Mouse (Mus musculus): Measurements from ENCODE around the gene Ppie.
"Not testable (repeated sequence)": the region's sequence is repeated elsewhere in the genome, so short reads cannot be mapped to it uniquely, and the experiment has no call there.

The Ppie gene

DNA sequence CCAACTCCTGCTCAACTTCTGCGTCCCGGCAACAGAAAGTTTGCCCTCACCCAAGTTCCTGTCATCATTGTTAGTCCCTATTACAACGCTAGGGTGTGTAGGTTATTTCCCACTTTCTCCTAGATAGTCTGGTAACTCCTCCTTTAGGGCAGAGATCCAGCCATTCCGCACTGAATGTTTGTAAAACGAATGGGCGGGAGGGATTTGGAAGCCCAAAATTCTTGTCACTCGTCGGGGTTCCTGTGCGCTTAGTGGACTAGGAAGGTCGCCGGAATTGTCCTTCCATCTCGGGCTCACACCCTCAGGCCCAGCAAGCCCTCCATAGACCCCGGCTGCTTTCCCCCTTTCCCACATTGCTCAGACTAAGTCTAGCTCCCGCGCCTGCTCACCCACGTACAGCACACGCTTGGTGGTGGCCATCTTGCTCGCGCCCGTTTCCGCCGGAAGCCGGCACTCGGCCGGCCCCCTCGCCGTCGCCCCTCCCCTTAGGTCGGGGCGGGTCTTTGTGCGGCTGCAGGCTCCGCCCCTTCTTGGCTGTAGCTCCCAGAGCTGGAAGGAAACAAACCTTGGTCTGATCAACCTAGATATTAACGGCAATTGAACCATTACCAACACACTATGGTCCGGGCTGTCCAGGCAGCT lies at the start of gene Ppie:
Gene Ppie, minus strand, starts transcription at position 439 of the 642 bp plus-strand sequence.
- peak; percentile 78 for DNase-seq (ENCODE audit: low read depth, low spot score)

DNA sequence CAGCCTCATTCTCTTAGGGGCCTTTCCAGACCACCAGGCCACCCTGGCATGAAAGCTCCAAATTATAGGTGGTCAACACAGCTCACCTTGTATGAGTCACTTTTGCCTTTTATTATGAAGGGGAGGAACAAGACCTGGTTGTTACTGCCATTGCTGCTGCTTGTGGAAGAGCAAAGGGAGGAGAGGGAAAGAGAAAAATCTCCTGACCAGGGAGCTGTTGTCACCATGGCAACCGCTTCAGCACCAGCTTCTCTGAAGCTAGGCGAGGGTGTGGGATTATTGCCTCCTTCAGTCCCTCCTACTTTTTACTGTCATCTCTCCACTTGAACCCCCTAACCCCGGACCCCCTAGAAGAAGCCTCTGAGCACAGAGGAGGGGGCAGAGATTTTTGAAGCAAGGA lies 45.1 kb upstream of the Ppie start:
- DNase-seq (ENCODE audit: low read depth, low spot score), result no peak

DNA sequence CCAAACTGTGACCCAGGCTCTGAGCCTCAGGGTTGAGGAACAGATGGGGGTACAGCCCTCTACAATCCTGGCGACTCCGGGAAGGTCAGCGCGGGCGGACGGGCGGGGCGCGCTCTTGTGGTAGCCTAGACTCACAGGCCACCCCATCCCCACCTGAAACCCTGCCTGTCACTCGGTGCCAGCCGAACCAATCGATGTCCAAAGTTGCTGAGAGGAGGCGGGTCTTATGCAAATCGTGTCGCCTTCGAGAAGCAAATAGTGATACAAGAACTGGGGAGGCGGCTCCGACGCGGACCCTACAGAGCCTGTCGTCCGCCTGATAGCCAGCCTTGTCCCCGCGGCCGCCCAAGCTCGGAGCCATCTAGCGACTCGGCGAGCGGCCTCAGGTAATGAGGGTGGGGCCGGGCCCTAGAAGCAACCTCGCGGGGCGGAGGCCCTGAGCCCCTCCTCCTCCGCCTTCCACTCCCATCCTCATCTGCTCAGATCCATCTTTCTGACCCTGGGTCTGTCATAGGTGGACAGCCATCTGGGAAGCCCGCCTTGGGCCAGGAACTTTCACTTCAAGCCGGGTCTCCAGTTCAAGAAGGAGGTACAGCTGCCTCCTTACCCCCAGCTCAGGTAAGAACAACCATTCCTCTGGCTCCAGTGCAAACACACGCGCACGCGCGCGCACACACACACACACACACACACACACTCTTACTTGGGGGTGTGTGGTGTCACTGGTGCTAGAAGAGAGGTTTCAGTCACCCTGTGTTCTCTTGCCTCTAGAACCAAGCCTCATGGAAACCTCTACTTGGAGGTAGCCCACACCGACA lies 43.7 kb upstream of the Ppie start:
- DNase-seq (ENCODE audit: low read depth, low spot score), result peak; percentile 69

DNA sequence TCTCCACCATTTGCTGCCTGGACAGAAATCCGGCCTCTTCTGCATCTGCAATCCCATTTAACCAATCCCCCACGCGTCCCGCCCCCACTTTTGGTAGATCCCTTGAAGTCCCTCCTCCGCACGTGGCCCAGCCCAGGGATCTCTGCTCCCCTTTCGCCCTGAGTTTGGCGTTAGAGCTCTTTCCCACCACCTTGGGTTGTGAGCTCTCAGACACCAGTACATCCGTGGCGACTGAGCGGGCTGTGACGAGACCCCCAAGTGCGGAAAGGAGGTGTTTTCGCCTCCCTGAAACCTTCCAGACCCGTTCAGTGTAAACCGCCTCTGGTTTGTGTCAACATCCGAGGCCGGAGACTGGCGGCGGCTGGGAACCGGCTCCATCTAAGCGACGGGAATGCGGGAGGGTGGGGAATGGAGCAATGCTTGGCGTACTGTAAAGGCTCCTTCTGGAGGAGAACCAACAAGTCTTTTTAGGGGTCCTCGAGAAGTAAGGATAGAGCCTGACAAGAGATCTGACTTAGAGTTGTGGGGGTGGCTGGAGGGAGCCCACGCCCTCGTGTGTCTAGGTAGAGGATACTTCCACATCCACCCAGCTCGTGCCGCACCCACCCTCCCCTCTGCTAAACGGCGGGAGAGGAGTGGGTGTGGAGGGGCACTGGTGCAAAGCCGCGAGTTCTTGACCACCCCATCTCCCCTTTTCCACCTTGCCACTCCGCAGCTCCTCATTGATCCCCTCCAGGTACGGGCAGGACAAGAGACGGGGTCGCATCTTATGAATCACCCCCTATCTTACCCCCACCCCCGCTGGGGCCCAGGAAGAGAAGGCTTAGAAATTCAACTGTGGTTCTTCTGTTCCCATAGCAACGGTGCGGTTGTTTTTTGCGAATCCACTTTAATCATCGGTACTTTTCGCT lies 42.8 kb upstream of the Ppie start, which contains the start of gene Hpcal4:
Gene Hpcal4, plus strand, starts transcription at position 900 of the 911 bp plus-strand sequence.
- DNase-seq (ENCODE audit: low read depth, low spot score), result no peak

DNA sequence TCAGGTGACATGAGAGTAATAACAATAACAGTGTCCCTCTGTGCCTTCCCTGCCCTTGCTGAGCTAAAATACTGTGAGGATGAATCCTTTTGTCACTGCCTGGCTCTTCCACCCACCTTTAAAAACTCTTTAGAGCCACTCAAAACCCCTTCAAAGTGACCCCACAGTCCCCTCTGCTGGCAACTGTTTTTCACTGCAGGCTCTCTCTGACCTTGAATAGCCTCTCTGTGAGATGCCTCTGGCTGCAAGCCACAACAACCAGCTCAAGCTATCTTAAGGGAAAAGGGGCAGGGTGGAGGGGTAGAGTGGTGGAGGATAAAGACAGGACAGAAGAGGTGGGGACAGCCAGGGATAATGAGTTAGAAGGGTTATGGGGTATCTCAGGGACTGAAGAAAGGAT lies 32.1 kb upstream of the Ppie start:
- peak; percentile 33 for DNase-seq (ENCODE audit: low read depth, low spot score)

DNA sequence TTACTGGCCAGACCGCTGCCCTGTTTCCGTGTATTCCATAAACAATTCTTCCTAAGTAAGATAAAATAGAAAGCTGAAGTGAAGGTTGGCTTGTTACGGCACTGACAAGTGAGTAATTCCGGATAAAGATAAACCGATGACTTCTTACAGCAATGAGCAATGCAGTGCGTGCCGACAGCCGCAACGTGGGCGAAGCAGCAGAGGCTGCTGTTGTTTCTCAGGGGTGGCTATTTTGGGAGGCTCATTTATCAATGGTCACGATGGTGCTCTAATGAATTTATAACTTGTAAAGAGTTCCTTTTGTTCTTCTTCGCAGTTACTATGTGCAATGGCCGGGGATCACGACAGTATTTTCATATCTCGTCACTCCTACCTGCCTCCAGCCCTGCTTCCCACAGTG lies 24.4 kb upstream of the Ppie start:
- no peak for DNase-seq (ENCODE audit: low read depth, low spot score)

DNA sequence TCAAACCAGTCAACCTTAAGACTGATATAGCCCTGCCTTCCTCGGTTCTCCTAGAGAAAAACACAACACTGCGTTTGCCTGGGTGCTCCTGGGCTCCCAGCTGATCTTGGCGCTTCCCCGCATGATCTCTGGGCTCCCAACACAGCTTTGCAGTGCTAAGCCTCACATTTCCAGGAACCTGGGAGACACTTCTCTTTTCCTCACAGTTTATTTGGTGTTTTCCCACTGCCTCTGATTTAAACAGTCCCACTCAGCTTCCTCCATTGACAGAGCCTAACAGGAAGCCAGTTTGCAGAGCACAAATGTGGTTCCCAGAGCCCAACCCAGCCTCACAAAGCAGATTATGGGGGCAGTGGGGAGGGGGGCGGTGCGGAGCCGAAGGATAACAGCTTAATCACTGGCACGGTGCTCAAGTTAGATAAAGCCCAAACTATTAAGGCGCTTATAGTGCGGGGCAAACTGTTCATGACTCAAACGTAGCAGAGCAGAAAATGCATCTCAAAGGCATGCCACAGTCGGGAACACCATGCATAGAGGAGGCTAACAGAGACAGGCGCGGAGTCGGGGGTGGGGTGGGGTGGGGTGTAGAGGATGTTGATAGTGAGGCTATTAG lies 22.7 kb upstream of the Ppie start:
- peak; percentile 66 for DNase-seq (ENCODE audit: low read depth, low spot score)

DNA sequence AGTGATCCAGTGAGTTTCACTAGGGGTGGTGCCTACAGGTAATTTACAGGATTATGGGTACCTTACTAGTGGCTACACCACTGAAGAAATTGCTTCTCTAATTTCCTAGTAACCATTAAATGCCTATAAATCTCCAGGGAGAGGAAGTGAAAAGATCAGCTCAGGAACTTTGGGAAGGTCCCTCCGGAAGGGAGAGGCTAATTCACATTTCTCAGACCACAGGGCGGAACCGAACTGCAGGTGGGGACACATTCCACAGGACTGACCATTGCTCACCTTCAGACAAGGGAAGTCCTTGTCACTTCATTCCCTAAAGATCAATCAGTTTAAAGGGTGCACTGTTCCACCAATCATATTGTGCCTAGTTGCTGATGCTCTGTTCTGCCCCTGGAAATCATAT lies 21.5 kb upstream of the Ppie start:
- not testable (repeated sequence) for DNase-seq (ENCODE audit: low read depth, low spot score)

DNA sequence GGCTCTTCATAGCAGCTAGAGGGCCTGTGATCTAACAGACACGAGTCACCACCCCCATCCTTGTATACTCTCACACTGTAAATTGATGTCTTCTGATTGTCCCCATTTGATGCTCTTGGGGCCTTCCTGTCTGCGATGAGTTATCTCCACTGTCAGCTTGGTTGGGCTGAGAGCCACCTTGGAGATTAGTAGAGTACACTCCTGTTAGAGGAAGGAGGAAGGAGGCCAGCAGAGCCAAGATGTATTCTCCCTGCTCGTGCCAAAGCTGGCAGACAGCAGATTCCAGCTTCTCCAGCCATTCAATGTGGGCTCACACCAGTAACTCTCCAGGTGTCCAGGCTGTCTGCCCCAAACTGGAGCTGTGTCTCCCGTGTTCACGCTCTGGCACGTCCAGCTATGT lies 20.8 kb upstream of the Ppie start:
- DNase-seq (ENCODE audit: low read depth, low spot score), result no peak

DNA sequence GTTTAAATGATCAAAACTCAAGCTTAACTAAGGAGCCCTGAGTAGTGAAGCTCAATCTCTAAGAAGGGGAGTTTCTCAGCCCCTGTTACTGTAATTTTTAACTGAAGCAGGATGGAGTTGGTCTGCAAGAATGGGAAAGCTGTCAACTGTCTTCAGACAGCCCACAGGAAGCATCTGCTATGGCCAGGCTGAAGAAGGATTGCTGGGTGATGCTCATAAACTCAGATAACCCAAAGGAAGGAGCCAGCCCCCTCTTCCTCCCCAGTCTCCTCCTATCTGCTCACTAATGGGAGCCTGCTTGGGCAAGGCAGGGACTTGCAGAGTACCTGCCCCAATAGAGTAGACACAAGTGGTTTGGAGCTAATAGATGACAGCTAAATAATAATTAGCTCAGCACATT lies 16.1 kb upstream of the Ppie start:
- no peak for DNase-seq (ENCODE audit: low read depth, low spot score)

DNA sequence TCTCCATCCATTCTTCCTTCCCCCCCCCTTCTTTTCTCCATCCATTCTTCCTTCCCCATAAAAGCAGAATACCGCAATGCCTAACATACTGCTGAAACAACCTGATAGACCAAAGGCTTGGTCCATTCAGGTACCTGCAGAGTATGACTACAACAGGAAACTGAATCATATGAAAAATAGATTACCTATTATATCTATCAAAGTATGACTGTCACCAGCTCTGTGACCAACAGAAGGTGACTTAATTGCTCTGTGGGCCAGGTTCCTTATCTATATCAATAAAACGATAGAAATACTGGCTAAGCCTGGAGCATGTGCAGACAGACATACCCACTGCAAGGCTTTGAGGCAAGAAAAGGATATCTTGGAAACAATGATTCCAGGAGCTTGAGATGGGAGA lies 15.7 kb upstream of the Ppie start:
- DNase-seq (ENCODE audit: low read depth, low spot score), result no peak

DNA sequence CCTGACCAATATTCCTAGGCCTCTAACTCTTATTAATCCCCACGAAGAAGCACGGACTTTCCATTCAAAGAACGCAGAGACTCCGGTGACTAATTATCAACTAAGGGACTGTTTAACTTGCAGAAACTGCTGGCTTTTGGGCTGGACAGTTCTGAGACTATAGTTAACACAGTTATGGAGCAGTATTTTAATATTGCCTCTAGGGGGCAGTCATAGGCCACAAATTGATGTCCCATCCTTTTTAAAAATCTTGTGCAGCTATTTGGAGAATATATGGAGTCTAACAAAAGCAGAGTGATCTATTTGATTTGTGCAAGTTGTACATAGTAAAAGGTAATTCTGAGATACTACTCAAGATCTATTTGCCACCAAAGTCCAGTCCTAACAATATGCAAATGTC lies 15.3 kb upstream of the Ppie start:
- peak; percentile 55 for DNase-seq (ENCODE audit: low read depth, low spot score)

DNA sequence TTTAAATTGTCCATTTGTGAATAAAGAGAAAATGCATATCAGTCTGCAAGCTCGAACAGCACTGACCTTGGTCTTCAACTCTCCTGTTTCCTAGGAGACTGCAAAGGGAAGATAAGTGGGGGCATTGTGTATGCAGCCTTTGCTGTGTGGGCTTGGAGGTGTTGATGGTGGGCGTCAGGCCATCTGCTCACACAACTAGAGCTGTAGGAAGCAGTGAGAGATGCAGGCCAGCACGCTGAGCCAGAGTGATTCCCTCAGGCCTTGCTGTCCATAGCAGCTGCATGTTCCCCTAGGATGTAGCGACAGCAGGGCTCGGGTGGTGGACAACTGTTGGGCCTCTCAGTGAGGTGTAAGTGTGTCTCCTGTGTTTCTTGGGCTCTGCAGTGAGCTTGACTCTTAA lies 13.2 kb upstream of the Ppie start:
- no peak for DNase-seq (ENCODE audit: low read depth, low spot score)

DNA sequence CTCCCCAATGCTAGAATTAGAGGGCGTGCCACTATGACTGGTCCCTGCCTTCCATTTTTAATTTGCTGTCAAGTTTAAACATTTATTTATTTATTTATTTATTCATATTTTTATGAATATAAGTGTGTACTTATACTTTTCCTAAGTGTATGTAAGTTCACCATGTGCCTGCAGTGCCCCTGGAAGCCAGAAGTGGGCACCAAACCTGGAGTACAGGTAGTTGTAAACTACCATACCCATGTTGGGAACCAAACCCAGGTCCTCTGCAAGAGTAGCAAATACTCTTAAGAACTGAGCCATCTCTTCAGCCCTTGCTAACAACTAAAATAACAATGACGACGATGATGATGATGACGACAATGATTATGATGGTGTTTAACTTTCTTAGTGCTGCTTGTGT lies 12.3 kb upstream of the Ppie start:
- DNase-seq (ENCODE audit: low read depth, low spot score), result no peak

DNA sequence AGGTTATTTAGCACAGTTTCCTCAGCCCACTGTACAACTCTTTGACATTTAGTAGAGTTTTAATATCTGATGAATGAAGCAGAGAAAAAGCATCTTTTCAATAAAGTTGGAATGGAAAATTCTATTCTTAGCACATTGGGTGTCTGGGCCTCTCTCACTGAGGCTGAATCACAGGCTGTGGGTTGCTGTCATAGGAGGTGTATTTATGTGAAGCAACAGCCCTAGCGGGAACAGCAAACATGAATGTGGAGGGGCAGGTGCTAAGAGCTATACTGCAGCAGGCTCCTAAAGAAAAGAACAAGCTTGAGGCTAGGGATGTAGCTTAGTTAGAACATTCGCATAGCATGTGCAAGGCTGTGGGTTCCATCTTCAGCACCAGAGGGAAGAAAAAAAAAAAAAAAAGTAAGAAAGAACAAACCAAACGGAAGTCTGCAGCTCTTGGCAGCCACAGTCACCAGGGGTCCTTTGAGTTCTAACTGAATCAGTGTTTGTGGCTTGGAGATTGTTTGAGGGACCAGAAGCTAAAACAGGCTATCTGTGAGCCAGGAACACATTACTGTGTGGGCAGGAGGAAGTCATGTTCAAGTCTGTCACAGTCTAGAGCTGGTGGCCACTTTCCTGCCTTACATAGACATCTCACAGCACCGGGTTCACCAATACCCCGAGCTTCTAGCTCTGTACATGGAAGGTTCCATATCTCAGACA lies 7.8 kb upstream of the Ppie start:
- DNase-seq (ENCODE audit: low read depth, low spot score), result no peak

DNA sequence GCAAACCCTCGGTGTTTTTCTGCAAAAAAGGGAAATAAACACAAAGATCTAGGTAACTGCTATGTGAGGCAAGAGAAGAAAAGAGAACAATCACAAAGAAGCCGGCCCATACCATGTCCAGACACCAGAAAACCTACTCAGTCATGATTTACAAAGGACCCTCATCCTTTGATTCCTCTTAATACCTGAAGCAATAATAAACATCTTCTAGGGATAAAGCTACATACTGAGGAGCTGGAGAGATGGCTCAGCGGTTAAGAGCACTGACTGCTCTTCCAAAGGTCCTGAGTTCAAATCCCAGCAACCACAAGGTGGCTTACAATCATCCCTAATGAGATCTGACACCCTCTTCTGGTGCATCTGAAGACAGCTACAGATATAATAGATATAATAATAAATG lies 2.2 kb downstream of the Ppie start:
- no peak for DNase-seq (ENCODE audit: low read depth, low spot score)

DNA sequence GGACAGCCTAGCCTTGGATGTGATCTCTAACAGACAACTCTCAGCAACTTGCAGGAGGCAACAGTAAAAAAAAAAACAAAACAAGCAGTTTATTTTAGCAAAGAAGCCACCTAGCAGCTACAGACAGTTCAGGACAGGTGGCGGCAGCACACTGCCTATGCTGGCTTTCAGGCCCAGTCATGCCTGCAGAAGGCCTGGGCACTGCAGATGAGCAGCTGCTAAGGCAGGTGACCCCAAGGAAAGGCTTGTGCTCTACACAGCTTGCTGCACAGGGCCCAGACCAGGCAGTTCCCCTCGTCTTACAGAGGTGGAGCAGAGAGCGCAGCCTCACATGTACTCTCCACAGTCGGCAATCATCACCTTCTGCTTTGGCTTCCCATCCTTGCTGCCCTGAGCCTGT lies 12.7 kb downstream of the Ppie start:
- no peak for DNase-seq (ENCODE audit: low read depth, low spot score)

DNA sequence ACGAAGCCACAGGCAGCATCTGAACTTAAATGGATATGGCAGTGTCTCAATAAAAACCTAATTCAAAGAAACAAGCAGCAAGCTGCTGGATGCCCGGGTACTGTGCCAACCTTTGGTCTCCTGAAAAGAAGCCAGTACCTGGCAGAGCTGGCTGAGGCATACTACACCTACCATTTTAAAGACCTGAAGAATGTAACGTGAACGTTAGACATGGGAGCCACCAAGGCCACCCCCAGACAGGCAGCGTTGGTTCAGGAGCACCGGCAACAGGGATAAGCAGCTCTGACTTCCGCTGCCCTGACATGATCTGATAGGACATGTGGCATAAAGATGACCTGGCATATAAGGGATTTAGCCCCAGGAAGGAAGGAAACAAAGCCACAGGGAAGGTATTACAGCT lies 13.1 kb downstream of the Ppie start:
- no peak for DNase-seq (ENCODE audit: low read depth, low spot score)

DNA sequence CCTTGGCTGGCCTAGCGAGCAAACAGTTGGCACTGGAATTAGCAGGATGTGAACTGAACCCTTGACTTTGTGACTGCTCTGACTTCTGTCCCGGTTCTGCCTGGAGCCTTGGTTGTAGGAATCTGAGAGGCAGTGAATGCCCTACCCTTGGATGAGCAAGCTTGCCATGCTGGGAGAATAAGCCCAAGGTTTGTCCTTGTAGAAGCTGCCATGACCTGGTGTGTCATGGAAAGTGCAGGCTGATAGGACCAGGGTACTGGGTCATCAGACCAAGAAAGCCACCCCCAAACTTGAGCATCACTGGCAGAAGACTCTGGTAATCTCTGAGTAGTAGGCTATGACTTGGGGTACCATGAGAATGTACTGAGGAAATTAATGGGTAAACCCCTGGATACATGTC lies 18.5 kb downstream of the Ppie start:
- DNase-seq (ENCODE audit: low read depth, low spot score), result no peak

DNA sequence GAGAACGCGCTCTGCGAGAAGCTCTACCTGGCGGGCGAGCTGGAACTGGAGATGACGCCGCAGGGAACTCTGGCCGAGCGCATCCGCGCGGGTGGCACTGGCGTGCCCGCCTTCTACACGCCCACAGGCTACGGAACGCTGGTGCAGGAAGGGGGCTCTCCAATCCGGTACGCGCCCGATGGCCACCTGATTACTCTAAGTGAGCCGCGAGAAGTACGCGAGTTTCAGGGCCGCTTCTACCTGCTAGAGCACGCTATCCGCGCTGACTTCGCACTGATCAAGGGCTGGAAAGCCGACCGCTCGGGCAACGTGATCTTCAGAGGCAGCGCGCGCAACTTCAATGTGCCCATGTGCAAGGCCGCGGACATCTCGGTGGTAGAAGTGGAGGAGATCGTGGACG lies 23.1 kb downstream of the Ppie start:
- not testable (repeated sequence) for DNase-seq (ENCODE audit: low read depth, low spot score)

DNA sequence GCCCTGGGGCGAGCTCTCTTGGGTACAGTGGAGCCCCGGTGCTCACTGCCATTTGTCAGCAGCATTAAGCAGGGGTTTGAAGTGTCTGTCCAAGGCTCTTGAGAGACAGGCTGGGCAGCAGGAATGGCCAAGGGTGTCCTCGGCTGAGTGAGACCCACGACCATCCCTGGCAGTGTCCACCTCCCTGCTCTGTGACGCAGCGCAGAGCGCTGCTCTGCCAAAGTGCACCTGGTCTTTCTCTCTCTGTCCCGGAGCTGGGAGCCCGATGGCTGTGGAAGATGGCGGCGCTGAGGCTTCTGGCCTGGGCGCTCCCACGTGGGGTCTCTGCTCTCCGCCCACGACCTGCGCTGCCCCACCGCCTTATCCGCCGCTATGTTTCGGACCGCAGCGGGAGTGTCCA lies 23.7 kb downstream of the Ppie start, which contains the start of gene Oxct2b:
Gene Oxct2b, plus strand, starts transcription at position 256 of the 400 bp plus-strand sequence.
- DNase-seq (ENCODE audit: low read depth, low spot score), result no peak
